Mouse (Mus musculus): ENCODE measurements at regions not wholly inside any gene's neighbourhood (a gene's known extent, or its start where the extent isn't known, plus 50 kb on each side); places are given as distances from the start of the nearest gene placed in this dataset.

- DNase-seq (ENCODE audit: low read depth, low spot score), result no peak
Measured at GRCm38 (mm10) chr12:28186695-28187094, 365.5 kb downstream of the Dcdc2c start.

DNA sequence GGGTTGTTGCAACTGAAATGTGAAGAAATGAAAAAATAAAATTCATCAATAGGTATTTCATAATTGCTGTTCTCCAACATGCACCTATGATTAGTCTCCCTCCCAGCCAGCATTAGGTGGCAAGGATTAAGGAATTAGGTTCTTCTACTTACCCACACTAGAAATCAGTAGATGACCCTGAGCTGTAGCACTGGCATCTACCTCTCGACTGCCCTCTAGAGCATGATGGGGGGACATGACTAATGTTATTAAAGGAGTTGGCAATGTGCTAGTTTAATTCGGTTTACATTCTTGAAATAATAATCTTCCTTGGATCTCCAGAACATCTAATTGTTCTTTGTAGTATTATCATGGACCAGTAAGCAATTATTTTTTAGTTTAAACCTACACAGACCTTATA, 370.9 kb downstream of the Dcdc2c start:
- DNase-seq (ENCODE audit: low read depth, low spot score), result peak; percentile 5

DNA sequence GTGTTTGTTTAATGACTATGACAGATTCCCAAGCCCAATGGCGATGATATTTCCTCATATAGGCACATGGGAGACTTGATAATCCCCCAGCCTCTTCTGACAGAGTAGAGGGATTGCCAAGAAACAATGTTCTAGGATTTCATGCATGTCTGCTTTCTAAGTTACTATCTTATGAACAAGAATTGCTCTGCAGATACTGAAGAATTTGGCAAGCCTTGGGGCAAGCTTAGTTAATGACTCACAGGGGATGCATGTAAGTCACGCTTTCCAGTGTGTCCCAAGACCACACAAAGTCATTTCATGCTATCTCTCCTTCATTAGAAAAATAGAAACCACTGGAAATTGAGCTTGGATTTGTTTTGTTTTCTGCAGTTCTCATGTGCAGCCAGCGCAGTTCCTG, 376.2 kb downstream of the Dcdc2c start:
- DNase-seq (ENCODE audit: low read depth, low spot score), result no peak

GRCm38 (mm10) chr12:28174078-28174477, 378.1 kb downstream of the Dcdc2c start:
- DNase-seq (ENCODE audit: low read depth, low spot score), result no peak

DNA sequence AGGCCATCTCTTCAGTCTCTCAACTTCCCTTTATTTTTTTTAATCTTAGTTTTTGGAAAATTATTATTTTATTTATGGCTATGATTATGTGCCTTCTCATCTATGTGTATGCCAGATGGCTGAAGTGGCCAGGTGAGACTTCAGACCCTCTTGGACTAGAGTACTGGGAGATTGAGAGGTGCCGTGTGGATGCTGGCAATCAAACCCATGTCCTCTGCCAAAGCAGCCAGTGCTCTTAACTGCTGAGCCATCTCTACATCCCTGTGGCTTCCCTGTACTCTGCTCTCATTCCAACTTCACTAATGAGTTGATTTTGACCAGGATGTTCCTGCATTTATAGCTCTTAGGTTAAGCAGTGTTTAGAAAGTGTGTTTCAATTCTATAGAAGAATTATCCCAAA, 393.4 kb downstream of the Dcdc2c start:
- no peak for DNase-seq (ENCODE audit: low read depth, low spot score)

DNA sequence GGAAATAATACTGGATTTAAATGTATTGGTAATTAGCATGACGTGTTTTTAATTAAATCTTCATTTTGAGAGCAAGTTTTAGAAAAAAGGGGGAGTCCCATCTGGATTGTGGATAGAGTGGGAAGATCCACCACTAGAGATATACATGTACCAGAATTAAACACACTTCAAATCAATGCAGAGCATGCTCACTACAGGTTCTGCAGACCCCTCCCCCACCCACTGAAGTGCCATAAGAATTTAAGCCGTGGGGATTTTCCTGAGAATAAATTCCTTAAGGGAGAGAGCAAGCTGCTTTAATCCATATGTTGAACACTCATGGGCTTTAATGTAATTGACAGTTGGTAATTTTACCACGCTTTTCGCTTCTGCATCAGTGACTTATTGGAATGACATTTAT, 401.4 kb downstream of the Dcdc2c start:
- DNase-seq (ENCODE audit: low read depth, low spot score), result no peak

DNA sequence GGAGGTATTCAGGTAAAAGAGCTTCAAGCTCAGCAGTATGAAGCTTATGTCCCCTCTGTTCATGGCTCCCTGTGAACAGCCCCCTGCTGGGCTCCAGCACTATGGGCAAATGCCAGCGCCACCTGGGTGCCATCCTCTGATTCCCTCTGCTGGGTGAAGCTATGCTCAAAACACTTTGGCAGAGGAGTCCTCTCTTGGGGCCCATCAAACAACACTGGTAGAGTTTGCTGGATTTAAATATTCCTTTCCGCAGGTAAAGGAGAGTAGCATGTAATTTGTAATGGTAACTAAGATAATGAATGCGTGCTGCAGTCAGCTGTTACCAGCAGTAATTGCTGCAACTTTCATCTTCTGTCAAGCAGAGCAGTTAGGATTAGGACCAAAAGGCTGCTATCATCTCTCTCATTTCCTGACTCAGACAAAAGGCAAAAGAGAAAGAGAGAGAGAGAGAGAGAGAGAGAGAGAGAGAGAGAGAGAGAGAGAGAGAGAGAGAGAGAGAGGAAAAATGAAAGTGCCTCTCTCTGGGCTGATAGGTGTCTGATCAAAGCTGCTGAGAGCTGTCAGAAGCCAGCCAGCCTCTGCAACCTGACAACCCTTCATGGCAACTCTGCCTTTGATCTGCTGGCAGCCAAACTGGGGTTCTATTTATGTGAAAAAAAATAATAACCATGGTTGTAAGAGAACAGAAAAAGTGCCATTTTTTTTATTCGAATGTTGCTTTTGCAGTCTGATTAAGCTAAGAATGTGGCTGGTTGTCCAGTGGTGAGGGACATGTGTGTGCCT, 416.2 kb downstream of the Dcdc2c start:
- no peak for DNase-seq (ENCODE audit: low read depth, low spot score)

DNA sequence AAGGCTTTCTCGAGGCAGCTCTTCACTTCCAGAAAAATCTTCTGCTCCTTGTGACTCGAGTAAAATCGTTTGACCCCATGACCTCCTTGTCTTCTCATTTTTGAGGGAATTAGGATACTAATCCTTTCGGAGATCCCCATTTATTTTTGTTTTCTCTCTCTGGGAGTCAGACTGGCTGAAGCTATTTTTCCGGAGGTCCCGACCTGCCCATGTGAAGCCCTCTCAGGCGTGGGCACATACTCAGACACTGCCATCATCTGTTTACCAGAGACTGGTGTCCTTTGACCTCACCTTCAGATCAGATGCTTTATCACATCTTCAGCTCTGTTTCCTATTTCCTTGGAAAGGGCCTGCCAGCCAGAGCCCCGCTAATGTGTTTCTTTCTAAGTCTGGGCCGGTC, 429.4 kb downstream of the Dcdc2c start:
- no peak for DNase-seq (ENCODE audit: low read depth, low spot score)

- DNase-seq (ENCODE audit: low read depth, low spot score), result no peak
Measured at GRCm38 (mm10) chr12:28120106-28120505, 432.1 kb downstream of the Dcdc2c start.

DNA sequence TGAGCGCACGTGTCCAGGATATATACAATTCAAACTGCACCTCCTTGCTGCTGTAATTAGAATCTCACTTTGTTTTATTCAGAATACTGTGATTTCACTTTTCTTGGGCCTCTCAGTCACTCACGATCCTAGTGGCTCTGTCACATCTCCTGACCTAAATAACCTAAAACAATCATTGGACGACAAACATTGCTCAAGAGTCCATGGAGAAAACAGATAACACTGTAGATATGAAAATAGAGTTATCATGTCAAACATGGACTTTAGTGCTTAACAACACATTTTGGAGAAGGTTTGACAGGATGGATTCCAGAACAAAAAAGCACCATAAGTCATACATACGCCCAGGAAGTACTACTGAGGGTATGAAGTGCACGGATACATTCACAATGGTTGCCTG, 461.5 kb downstream of the Dcdc2c start:
- DNase-seq (ENCODE audit: low read depth, low spot score), result no peak

DNA sequence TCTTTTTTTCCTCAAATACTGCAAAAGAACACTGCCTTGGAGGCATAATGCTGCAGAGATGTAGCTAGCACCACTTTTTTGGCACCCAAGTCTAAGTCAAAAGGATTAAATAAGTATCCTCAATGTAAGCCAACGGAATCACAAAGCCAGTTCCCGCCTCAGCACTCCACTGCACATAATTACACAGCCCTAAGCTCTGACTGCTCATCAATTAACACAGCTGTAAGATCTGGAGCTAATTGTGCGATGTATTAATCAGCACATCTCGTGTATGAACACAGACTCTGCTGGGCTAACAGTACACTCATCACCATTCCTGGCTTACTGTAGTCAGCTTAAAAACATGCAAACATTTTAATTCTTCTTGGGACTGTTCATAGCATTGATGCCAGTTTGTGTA, 466.7 kb downstream of the Dcdc2c start:
- DNase-seq (ENCODE audit: low read depth, low spot score), result no peak

DNA sequence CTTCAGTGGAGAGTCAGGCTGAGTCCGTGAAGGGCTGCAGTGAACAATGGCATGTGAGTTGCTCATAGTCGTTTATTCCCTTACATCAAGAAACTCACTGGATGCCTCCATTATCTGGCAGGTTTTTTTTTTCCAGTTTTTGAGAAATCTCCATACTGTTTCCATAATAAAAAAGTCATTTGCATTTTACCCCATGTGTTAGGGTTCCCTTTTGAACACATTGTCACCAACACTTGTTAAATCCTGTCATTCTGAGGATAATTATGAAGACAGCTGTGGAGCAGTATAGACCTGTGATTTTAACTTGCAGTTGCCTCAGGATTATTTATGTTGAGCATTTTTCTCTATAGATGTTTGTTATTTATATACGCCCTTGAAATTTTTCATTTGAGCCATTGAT, 475.6 kb downstream of the Dcdc2c start:
- DNase-seq (ENCODE audit: low read depth, low spot score), result no peak

DNA sequence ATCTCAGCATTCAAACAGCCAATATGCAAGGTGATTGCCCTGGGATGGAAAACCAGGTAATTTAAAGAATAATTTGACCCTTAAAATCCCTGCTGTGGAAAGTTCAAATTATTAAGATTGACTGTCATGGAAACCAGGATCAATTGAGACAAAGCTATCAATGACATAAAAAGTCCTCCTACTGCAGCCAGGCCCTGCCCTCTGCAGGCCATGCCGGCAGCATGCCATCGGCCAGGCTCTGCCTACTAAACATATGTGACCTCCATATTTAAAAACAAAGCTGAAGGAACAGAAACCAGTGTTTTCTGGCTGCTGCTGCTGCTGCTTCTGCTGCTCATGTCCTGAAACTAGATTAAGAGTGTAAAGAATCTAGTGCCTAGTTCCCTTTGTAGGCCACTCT, 483.6 kb downstream of the Dcdc2c start:
- no peak for DNase-seq (ENCODE audit: low read depth, low spot score)

- no peak for DNase-seq (ENCODE audit: low read depth, low spot score)
Measured at GRCm38 (mm10) chr12:28060281-28060680, 491.9 kb downstream of the Dcdc2c start.

DNA sequence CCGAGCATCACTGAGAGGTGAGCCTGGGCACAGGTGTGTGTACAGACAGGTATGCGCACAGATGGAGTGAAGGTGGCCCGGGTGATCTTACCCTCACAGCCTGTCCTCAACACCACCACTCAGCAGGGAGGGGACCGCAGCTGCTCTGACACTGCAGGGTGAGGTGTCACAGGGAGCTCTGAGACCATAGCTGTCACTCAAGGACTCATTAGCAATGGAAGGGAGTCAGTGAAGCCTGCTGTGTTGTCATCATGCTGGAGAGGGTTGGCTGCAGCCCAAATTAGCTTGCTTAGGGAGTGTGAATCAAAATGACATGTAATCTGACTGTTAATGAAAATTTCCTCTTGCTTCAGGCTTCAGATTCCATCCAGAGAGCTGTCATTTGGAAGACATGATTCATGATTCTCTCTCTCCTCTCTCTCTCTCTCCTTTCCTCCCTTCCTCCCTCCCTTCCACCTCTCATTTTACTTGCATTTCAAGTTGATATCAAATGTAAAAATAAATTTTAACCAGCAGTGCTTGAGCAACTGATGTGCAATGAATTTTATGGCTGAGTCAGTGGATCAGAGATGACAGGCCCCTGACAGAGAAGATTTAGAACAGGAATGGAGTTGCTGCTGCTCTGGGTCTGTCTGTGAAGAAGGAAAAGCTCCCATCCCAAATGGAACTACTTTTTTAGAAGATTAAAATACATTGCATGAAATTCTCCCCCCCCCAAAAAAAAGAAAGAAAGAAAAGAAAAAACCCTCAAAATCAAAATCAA, 496.5 kb downstream of the Dcdc2c start:
- no peak for DNase-seq (ENCODE audit: low read depth, low spot score)

DNA sequence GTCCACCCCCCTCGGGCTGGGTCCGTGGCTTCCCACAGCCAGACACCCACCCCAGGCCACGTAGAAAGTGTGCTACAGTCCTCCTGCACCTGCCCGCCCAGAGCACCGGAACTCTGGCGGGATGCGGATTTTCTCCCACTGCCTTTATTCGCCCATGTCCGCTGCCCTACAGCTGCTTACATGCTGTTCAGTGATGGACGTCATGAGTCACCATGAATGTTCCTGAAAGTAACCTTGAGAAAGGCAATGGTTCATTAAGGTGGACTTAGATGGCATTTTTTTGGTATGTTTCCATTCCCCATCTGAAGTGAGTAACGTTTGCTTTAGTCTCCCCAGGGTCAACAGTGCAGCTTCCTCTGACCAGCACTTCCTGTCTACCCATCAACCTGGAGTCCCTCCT, 497.8 kb downstream of the Dcdc2c start:
- DNase-seq (ENCODE audit: low read depth, low spot score), result no peak

- DNase-seq (ENCODE audit: low read depth, low spot score), result no peak
Measured at GRCm38 (mm10) chr12:28047989-28048388, 504.2 kb downstream of the Dcdc2c start.

DNA sequence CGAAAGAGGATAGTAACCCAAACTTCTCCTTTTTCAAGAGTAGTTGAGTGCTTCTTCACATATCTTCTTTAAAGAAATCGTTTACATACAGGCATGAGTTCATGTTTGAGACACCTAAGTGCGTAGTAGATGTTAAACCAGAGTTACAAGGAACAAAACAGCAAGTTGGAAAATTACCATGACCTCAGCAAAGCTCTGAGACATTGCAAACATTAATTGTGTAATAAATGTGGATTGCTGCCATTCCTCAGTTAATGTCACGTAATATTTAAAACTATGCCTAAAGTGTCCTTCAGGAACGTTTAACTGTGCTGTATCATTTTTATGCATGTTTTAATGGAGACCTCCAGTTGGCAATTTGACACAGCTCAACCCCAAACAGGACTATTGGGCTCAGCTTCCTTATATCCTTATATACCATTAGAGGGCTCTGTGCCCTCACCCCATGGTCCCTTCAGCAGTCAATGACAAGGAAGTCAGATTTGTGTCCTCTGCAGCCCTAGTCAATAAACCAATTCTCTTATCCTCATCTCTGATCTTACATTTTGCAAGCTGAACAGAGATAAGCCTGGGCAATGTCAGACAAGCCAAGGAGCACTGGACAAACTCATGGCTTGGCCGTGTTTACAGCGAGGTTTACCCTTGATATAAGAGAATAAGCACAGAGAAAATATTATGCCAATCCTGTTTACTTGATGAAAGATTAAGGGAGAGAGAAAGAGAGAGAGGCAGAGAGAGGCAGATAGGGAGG, 513.9 kb downstream of the Dcdc2c start:
- no peak for DNase-seq (ENCODE audit: low read depth, low spot score)

DNA sequence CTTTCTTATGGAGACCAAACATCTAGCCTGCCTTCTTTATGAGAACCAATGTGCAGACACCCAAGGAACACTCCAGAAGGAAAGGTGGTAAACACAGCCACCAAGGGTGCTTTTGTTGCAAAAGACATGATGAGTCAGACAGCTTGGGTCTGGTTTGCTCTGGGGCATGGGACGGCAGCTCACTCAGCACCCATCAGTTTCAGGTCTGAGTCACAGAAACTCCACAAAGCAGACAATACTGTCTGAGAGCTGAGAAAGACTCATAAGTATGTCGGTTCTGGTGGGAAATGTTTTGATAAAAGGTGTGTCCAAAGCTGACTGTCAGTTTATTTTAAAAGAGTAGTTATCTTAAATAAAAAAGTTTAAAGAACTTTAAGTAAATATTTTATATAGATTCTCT, 553.0 kb downstream of the Dcdc2c start:
- no peak for DNase-seq (ENCODE audit: low read depth, low spot score)

GRCm38 (mm10) chr12:27992152-27992551, 560.0 kb downstream of the Dcdc2c start:
- no peak for DNase-seq (ENCODE audit: low read depth, low spot score)

DNA sequence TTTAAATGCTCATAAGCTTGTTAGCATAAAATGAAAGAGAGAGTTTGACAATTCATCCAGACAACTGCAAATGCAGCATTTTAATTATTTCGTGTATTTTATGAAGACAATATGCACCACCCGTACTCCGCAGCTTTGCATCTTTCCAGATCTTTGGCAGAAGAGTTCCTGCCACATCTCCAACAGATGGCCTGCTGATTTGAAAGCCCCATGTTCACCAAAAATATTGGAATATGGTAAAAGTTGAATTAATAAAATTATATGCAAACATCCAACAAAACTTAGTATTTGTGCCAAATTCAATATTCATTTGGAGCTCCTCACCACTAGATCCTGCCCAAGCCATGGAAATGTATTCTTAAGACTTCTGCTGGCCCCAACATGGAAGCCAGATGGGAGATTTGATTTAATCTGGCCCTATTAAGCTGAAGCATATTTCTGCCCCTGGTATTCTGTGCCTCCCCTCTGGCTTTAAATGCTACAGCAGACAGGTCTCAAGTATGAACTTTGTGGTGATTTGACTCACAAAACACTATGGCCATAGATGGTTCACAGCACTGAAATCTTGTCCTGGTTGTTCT, 567.8 kb downstream of the Dcdc2c start:
- no peak for DNase-seq (ENCODE audit: low read depth, low spot score)

DNA sequence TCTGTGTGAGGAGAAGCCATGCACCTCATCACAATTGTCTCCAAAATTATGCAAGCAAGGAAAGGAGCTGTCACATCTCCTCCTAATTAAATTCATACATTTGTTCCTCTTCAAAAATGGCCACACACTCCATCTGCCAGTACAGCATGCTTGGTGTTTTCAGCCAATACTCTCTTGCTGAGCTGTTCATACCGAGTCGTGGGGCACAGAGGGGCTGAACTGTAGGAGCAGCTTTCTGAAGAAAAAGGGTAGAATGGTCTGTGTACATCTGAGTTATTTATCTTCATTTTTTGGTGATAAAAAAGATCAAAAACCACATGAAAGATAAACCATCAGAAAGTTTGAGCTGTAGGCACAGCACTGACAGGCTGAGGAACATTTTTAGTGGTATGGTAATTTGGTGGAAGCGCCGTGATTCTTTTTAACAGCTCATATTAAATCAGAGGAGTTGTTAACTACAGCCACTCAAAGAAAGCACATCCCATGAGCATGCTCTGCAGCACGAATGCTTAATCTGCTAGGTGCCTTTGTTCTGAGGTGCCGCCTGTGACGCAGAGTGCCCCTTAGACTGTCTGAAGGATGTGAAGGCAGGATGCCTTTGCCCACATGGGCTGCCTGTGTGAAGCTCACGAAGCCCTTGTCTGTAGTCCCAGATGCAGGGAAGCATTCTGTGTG, 573.8 kb downstream of the Dcdc2c start:
- no peak for DNase-seq (ENCODE audit: low read depth, low spot score)

Measured in ZHBTc4 (cell line).